Mouse (Mus musculus): Measurements from ENCODE around the gene Dguok.

Dguok gene

DNA sequence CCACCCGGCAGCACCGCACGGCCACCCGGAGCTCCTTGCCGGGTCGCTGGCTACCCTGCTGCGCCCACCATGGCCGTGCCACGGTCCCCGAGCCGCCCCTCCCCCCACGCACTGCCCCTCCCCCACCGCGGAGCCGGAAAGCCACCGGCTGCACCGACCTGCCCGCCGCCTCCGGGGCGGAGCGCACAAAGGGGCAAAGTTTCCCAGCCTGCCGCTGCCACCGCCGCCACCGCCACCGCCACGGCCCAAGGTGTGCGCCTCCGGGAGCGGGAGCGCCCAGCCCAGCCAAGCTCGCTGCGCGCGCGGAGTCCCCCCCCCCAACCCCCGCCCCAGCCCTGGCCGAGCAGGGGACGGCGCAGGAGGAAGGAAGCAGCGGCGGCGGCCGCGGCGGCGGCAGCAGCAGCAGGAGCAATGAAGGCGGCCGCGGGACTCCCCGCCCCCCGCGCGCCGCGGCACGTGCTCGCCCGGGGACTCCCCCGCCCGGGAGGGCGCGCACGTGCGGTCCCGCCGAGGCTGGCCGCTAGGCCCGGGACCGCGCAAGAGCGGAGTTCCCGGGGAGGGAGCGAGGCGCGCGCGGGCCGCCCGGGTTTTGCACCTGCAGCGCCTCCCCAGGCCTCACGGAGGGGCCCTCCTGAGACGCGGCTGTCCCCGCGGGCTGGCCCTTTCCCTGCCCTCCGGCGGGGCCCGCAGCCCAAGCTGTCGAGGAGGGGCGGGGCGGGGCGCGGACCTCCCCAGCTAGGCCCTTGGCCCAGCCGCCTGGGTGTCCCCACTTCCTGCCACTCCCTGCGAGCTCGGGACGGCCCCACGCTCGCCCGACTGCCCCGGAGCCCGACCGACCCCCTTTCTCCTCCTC lies 50.4 kb downstream of the Dguok start:
- DNase-seq (ENCODE audit: low spot score in 2 of 2): peak; percentile 88 to 89

DNA sequence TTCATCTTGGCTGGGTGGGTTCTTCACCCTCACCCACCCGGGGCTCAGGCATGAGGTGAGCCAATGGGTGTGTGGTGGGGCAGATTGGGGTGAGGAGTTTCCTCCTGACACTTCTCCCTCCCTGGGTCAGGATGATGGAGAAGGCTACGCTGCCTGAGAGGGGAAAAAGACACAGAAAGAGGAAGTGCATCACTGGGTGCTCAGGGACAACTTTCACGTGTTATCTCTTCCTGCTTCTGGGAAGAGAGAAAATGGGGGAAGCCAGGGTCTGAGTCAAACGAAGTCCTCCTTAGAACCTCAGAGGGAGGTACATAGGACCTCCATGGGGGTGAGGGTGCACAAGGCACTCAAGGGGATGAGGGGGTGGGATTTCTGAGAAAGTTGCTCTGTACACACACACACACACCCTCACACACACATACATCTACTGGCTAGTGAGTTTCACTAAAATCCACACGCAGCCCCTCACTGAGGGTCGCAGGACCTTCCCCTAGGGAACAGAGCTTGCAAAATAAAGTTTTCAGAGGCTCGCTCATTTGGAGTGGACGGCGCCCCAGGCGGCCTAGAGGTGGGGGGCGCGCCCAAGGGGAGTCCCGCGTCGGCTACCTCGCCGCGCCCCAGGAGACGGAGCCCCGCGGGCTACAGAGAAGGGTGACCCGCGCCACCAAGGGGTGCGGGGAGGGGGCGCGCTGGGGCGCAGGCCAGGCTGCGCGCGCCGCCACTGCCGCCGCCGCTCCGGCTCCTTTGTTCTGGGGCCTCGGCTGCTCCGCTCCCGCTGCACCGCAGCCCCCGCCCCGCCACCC lies 51.2 kb downstream of the Dguok start:
- DNase-seq (ENCODE audit: low spot score in 2 of 2): peak in 1 of 2 experiments; percentile 52

GRCm38 (mm10) chr6:83453706-83454105 lies 53.1 kb downstream of the Dguok start:
- no peak for DNase-seq (ENCODE audit: low spot score in 2 of 2)

GRCm38 (mm10) chr6:83450451-83451303 lies 56.1 kb downstream of the Dguok start:
- no peak for DNase-seq (ENCODE audit: low spot score in 2 of 2)

DNA sequence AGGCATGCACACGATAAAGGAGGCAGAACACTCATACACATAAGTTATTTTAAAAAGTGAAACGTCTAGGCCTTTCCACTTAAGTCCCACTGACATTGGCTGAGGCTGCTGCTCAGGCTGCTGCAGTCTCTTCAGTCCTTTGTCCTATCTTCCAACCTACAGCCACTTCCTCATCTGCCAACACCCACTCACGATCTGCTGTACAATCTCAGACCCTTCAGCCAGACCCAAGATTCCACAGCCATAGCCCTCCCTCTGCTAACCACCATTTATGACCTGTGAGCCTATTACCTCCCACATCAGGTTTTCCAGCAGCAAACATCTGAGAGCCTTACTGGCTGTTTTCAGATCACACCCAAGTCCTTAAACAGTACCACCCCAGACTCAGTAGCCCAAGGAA lies 57.3 kb downstream of the Dguok start:
- DNase-seq (ENCODE audit: low spot score in 2 of 2): no peak

- DNase-seq (ENCODE audit: low spot score in 2 of 2): no peak
Observed at GRCm38 (mm10) chr6:83448911-83449310, 57.9 kb downstream of the Dguok start.

GRCm38 (mm10) chr6:83447031-83447430 lies 59.7 kb downstream of the Dguok start:
- DNase-seq (ENCODE audit: low spot score in 2 of 2): no peak

DNA sequence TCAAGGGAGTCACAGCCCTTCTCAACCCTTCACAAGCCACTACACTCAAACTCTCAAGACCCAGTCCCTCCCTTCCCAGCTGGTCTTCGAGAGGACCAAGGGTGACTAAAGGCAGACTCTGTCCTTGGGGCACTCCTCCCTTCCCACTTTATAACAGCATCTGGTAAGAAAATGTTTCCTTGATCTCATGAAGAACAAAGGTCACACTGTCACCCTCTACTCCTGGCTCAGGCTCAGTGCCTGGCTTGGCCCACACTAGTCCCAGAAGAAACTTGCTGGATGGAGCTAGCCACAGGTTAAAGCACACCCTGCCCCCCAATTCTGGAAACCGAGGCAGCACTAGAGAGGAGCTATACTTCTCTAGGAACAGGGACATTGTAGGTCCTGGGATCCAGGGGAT lies 61.0 kb downstream of the Dguok start:
- no peak for DNase-seq (ENCODE audit: low spot score in 2 of 2)

DNA sequence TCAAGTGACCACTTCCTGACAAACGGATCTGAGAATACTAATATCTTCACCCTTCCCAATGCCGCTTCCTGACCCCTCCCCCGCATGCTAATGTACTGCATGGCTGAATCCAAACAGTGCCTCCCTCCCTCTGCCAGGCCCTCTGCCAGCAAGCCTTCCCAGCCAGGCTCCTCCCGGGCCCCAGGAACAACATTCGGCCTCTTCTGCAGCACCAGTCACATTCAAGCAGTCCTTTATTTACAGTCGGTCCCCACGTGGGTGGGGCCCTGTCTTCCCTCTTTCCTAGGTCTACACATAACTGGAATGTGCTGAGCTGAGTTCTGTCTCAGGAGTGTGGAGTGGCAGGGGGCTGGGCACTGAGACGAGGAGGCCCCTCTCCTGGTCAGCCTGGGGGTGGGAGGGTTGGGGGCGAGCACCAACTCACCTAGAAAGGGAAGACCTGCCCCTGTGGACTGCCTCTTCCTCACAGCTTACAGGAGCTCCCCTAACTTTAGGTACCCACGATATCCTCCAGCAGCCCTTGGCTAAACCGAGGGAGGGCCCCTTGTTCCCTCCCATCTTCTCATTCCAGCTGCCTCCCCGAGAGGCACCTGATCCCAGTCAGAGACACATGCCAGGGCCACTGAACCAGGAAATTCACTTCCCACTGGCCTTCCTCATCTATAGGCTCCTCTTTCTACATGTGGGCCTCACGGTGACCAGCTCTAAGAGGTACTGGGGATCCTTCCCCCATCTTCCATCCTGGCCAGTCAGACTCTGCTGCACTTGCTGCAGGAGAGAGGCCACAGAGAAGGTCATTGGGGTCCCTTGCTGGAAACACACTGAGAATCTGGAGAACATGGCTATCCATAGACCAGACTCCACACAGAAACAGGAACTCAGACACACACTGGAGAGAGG lies 63.1 kb downstream of the Dguok start:
- DNase-seq (ENCODE audit: low spot score in 2 of 2): peak in 1 of 2 experiments; percentile 28

DNA sequence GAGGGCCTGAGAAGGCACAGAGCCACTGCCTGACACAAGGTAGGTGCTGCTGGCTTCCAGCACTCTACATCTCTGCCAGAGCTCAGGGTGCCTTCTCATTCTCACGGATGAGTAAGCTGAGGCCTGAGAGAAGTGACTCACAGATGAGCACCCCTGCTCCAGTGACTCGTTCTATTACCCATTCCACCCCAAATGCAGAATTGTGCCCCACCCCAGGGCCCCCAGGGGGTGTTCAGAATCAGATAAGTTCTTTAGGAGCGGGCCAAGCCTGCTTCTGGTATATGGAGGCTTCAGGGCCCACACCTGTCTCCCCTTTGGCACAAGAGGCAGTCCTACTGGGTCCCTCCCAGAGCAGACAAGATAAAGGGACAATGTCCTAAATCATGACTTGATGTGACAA lies 64.1 kb downstream of the Dguok start:
- DNase-seq (ENCODE audit: low spot score in 2 of 2): no peak

DNA sequence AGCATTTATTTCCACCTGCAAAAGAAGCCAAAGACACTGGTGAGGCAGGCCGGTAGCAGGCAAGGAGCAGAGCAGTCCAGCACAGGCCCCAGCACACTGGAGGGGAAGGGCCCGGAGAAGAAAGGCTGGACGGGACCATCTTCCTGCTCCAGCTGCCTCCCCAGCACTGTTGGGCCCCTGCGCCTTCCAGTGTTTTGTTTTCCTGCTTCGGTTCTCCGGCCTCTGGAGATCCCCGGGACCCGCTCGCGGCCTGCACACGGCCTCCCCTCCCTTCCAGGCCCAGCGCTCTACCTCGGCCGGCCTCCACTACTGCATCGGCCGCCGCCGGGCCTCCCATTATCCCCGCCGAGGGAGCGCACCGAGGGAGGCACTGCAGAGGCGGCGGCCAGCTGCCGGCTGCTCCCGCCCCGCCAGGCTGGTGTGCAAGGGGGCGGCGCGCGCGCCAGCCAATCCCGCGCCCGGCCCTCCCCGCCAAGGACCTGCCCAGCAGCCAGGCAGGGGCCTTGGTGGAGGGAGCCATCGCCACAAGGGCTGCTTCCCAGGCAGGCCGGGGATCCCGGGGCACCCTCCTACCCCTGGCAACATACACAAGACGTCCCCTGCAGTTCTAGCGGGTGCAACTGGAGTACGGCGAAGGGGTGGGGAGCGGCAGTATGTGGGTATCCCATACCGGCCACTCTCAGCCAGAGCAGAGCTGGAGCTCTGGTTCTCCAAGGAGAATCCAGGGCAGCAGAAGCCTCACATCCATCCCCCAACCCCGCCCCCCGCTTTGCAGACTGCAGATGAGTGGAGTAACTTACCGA lies 65.3 kb downstream of the Dguok start:
- DNase-seq (ENCODE audit: low spot score in 2 of 2): peak; percentile 79 to 80

GRCm38 (mm10) chr6:83440510-83441258 lies 66.1 kb downstream of the Dguok start:
- peak in 1 of 2 experiments; percentile 25 for DNase-seq (ENCODE audit: low spot score in 2 of 2)

- DNase-seq (ENCODE audit: low spot score in 2 of 2): no peak
Observed at GRCm38 (mm10) chr6:83440197-83440509, 66.6 kb downstream of the Dguok start.

DNA sequence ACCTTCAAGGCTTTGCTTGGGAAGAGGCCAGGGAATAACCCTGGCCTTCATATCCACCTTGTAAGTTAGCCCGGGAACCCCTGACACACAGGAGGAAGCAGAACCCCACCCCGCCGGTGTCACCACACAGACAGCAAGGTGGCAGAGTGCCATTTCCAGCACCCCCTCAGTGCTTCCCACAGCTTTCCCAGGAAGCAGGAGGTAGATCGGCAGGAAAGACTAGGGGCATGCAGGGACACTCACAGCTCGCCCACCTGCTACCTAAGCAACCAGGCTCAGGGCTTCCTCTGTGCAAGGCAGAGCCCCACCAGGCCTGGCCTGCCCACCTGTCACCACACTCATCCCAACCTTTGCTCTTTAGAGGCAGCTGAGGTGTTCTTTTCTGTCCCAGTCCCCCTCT lies 67.0 kb downstream of the Dguok start:
- no peak for DNase-seq (ENCODE audit: low spot score in 2 of 2)

GRCm38 (mm10) chr6:83439119-83439767 lies 67.5 kb downstream of the Dguok start:
- DNase-seq (ENCODE audit: low spot score in 2 of 2): no peak

- DNase-seq (ENCODE audit: low spot score in 2 of 2): no peak
Observed at GRCm38 (mm10) chr6:83438584-83438983, 68.2 kb downstream of the Dguok start.

- no peak for DNase-seq (ENCODE audit: low spot score in 2 of 2)
Observed at GRCm38 (mm10) chr6:83437802-83438201, 69.0 kb downstream of the Dguok start.

GRCm38 (mm10) chr6:83437225-83437624 lies 69.5 kb downstream of the Dguok start:
- DNase-seq (ENCODE audit: low spot score in 2 of 2): no peak

GRCm38 (mm10) chr6:83436547-83436946 lies 70.2 kb downstream of the Dguok start:
- peak in 1 of 2 experiments; percentile 51 for DNase-seq (ENCODE audit: low spot score in 2 of 2)

Measured in spleen, postnatal 36 days (tissue).